Mouse (Mus musculus) testis, postnatal 10 days (tissue): ENCODE measurements around the gene Dpp10.

Experiments
- DNase-seq: peaks from one replicate; pipeline ENCODE4 v3.0.0; 2021; ENCODE audit warnings: low spot score

The Dpp10 gene

DNA sequence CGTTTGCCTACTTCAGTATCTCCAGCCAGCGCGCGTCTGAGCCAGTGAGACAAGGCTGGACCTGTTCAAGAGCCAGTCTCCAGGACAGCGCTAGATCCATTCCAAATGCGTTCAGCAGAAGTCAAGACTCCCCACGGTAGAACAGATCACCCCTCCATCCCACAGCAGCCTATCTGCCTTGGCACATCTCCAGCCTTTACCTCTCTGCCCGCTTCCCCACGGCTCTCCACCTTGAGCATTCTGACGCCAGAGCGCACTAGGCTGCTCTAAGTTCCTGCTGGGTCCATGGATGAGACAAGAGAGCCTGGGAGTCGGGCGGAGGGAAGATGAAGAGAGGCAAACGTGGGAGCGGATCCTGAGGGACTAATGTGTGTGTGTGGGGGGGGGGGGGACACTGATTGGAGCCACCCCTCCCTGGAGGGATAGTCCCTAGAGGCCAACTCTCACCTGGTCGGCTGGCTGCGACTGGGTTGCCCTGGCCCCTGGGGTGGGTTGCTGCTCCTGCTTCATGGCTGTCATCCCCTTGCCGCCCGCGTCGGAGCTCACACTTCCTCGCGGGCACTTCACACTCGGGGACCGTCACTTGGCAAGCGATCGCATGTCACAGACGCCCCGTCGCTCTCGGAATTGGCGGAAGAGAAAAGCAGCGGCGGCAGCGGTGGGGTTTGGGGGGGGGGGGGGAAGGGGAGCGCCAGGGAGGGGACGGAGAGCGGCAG, at the start of gene Dpp10:
TSS of gene Dpp10 (minus strand) at position 635 of the 716 bp plus-strand sequence.
- peak; percentile 39 for DNase-seq

DNA sequence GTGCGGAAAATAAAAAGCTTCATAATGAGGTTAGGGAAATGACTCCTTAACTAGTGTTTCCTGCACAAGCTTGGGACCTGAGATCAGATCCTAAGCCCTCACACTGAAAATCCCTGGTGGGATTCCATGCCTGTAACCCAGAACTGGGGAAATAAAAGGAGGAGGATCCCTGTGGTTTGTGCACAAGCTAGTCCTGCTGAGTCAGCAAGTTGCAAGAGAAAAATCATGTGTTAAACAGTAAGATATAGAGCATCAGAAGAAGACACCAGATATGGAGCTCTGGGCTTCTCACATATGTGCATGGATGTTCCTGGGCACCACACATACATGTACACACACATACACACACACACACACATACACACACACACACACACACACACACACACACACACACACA, 3.2 kb upstream of the Dpp10 start:
- DNase-seq, result no peak

DNA sequence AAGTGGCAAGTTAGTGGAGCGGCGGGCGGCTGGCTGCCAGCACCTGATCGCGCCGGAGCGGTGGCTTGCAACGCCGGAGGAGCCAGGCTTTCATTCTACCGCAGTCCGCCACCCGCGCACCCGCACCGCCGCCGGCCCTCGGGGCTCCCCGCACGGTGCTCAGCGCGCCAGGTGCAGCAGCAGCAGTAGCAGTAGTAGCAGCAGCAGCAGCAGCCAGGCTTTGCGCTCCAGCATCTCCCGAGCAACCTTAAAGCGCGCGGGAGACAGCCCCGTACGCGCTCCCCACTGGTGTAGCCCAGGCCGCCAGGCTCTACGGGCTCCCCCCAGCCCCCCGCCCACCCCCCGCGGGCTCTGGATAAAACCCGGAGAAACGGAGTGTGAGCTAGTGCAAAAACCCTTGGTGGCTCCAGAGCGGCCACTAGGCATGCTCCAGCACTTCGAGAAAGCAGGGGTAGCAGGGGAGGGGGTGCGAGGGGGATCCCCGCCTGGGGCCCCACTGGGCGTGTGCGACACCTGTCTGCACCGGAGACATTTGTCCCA, 472 bp upstream of the Dpp10 start:
- peak; percentile 41 for DNase-seq

DNA sequence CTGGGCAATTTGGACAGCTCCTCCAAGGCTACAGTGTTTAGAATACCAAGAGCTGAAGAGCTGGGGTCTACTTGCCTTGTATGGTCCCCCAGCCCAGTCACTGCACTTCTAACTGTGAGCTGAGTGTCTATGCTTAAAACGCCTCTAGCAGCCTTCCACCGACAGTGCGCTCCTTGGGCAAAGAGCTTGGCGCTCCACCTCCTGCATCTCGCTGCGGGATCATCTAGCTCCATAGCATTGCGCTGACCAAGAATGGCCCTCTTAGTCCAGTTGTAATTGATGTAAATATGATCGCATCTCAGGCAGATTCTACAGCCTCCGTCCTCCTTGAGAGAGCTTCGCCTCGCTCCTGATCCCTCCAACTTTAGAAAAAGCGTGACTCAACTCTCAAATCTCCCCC, 1.2 kb downstream of the Dpp10 start:
- no peak for DNase-seq

DNA sequence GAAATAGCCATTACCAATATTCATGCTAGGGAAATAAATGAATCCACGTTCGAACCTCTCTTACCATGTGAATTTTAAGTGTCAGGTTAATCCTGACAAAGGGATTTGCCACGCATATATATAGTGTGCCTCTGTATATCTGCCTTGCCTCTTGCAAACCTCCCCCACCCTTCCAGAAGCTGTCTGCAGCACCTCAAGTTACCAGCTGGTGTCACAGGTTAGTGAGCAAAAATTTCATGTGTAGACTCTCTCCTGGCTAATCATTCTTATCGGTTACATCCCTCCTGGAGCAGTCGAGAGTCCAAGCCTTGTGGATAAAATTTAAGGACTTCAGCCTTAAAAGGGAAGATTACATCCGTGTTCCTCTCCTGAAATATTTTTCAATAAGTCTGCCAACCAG, 1.9 kb downstream of the Dpp10 start:
- DNase-seq, result no peak

DNA sequence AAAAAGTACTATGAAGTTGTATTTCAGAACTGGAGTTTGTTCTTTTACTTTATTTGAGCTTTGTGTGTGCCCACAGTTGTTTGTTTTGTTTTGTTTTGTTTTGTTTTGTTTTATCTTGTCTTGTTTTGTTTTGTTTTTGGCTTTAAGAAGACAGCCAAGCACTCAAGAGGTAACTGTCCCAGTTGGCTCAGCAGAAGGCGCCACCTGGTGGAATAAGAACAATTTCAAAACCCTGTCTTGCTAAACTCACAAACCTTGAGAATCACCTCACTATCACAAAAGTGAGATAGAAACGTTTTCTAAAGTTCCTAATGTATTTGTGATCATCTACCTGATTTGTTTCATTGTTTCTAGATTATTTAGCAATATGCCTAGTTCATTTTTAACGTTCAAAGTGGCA, 3.8 kb downstream of the Dpp10 start:
- DNase-seq, result peak; percentile 42

DNA sequence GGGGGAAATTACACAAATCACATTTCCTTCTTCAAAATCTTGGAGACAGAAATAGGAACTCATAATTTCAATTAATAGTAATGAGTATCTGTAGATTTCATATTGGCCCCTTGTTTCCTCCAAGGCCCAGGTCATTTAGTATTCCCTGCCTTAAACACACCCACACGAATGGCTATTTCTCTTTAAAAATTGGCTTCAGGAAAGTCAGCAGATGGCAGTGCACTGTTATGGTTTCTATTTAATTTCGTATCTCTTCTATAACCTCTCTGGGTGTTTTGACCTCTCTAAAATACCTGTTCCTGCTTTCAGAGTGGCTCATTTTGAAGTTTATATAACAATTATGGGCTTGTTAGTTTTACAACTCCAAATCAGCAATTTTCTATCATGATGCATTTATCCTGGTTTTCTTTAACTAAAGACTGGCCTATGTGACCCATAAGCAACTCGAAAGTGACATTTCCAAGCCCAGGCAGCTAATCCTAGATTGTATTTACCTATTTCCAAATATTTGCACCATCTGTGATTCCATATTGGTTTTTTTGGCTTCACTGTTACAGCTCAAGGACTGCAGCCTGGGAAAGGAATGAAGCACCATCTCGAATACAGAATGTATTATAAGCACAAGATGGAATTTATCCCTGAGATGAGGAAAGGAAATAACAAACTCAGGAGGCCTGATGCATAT, 9.9 kb downstream of the Dpp10 start:
- DNase-seq, result no peak

DNA sequence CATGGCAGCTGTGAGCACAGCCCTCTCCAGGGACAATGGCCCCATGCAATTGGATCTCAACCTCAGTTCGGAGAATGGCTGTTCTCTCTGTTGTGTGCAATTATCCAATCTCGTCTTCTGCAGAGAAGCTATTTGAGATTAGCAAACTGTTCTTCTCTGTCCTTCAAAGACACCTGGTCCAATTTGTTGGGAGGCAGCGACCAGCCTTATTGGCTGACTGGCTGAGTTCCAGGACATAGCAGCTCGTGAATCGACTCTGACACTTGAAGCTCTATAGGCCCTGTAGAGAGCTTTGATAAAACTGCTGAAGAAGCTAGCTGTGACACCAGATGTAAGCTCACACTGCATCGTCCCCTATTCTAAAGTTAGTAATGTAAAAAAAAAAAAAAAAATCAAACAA, 12.7 kb downstream of the Dpp10 start:
- no peak for DNase-seq

DNA sequence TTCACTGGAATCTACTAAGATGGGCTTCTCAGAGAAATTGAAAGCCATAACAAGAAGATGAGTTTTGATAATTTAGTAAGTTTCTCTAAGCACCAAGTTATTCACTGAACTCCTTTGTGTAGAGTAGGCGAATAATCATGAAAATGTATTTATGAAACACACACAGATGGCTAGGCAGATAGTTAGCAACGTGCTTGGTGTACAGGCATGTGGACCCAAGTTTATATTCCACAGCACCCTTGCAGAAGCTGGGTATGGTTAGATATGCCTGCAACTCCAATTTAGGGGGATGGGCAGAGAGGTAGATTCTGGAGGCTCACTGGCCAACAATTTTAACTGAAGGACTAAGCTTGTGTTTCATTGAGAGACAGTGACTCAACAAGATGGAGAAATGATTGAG, 13.4 kb downstream of the Dpp10 start:
- no peak for DNase-seq

DNA sequence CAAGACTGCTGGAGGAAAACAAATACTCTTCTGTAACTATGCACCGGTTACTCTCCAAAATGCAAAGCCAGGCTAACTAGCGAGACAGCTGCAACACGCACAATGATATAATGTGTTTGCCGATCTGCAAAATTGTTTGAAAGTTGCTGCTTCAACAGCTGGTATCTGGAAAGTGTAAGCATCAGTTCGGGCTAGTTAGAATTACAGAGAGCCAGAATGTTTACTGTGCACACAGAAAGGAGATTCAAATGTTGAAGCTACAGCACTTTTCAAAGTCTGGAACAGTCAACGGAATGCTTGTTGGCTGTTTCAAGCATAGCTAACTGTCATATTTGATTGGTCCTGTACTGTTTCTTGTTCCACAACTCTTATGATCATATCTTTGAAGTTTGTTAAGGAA, 42.6 kb downstream of the Dpp10 start:
- DNase-seq, result no peak

DNA sequence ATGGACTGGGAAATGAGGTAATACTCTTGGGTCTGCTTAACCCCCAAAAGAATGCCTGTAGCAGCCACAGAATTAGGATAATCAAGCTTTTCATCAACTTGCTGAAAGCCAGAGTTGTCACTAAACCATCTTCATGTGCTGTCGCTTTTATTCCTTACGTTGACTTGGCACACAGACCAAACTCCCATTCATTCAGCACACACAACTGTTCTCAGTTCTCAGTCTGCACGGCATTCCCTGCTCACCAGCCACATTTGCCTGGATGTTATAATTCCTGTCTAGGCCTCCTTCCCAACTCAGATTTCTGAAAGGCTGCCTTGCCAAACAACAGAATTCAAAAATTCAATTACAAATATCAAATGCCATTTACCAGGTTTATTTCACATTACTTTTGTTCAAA, 49.6 kb downstream of the Dpp10 start:
- no peak for DNase-seq

DNA sequence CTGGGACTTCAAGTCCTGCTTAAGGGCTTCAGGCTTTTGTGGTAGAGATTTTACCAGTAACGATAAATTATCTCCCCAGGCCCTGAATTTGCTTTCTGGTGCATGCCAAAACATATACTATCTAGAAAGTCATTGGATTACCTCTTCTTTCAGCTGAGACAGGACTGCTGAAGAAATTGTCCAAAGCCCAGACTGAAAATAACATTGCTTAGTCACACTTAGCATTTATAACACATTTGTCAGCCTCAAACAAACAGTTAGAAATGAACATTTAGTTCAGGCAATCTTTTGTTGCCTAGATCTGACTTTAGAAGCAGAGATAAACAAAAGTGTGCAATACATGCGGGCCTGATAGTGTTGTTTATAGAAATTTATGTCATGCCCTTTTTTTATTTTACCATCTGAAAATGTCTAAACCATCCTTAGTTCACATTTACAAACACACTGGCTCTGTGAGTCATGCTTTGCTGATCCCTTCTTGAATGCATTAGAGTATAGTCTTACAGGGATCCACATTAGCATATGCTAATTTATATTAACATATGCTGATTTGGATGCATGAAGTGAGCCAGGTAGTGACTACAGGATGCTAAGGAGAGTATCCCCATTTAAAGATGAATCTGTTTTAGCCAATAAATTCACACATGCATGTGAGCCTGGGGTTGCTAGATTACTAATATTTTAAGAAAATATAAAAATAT, 59.9 kb downstream of the Dpp10 start:
- DNase-seq, result no peak

DNA sequence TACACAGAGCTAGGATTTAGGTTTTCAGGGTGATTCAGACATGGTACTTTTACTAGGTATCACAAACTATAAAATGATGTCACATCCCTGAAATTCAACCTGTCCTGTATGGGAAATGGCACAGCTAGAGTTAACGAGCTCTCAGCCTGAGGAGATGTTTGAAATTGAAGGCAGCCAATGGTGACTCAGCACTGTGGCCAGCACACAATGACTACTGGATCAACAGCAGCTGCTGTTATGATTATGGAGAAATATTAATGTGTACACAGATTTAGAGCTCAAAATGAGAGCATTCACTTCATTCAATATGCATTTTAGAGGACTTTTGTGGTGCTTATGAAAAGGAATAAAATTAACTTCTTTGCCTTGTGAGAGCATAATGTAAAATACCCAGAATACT, 66.8 kb downstream of the Dpp10 start:
- no peak for DNase-seq

DNA sequence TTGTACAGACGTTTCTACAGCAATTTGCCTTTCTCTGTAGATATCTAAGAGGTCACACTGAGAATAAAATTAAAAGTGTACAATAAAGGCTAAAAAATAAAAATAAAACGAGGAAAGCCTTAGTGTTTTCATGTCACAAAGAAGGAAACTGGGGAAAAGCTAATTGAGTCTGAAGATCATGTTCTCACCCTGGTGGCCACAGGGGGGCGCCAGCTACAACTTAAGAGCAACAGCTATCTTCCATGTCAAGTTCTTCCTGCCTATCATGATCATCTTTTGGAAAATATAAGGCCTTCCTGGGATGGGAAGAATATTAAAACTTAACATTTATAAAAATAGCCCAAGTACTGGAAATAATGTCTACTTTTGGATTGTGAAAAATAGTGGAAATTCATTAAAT, 70.7 kb downstream of the Dpp10 start:
- peak; percentile 45 for DNase-seq

DNA sequence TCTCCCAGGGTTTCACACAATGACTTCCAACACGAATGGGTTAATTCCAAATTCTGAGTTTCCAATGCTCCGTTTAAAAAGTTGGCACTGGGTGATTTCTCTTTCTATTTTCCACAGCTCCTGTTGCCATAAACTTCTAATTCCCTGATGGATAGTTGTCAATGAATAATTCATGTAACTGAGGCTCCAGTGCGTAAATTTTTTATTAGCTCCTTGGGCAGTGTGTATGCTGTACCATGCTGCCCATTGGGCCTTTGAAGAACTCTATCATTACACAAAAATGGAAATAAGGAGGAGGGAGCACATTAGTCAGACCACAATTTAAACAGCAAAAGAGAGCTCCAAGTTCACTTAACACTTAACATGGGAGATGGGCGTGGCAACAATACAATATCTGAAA, 99.2 kb downstream of the Dpp10 start:
- no peak for DNase-seq

DNA sequence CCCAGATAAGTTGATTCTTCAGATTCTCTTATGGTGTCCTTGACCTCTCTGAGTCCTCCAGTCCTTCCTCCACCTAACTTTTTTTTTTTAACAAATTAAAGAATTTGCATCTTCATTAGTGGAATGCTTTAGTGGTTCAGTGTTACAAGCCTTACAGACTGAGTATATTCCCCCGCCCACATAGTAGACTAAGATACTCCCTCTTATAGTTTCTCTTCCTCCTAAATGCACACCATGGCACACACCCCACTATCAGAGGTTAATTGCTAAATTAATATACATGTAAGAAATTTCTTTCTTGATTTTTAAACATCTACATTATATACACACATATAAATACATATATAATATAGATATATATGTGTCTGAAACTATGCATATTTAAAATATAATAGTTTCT, 104.5 kb downstream of the Dpp10 start:
- DNase-seq, result no peak

DNA sequence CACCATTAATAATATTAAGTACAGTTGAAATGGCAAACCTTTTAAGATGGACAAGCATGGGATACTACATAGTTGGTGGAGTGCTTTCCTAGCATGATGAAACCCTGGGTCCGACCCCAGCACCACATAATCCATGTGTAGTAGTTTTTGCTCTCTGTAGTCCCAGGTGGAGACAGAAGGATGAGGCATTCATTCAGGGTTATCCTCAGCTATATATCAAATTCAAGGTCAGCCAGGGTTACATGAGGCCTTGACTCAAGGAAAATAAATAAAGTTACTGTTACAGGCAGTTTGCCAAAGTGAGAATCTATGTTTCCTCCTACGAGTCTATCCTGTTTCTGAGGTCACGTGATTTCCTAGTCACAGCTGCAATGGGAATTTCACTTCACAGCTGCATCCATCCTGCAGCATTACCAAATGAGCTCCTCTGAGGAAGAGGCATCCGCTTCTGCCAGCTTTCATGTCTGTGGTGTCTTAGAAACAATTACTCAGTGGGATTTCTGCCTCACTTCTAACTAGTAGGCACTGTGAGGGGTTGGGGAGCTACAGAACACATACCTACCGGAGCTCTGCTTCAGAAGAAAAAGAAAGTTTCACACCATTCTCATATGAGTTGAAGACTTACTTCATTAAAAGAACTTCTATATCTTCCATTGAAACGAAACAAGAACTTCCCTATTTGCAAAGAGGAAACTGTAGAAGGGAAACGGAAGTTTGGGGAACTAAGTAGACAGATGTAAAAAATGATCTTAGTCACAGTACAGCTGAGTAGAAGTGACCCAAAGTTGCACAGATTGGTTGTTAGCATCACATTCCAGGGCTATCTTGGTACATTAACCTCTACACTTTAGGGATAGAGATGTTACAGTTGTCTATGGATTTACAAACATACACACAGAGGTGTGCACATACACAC, 111.3 kb downstream of the Dpp10 start:
- no peak for DNase-seq

DNA sequence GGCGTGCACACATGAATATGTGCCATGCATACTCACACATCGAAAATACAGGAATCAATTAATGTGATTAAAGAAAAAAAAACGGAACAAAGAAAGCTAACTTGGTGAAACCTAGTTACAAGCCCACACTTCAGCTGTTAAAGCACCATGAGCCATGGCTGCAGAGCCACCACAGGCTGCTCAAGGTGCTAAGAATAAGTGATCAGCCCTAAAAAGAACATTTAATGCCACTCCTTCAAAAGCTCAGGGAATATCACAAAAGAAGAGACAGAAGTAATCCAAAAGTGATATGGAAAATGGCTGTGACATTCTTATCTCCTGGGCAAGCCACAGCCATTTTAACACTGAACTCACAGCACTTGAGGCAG, 117.4 kb downstream of the Dpp10 start:
- no peak for DNase-seq

DNA sequence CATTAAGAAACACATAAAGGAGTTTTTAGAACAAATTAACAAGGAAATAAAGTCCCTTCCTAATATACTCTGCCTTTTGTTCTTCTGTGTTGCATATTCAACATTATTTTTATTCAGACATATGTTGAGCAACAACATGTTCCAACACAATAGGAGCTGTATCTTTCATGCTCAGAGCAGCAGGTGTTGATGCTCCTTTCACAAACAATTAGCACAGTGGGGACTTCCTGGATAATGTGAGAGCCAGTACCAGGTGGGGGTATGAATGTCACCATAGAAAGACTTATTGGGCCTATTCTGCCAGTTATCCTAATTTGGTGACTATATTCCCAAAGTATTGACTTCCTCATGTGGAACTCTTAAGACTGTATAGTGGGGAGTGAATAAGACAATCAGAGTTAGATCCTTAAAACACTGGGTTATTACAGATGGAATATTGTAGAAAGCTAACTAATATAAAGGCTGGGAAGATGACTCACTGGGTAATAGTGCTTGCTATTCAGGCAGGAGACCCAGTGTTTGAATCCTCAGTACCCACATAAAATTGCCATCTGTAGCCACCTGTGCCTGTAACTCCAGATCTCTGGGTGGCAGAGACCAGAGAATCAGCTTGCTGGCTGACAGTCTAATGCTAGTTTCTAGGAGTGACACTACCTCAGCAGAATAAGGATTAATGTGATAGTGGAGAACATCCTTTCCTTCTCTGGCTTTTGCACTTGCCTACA, 117.9 kb downstream of the Dpp10 start:
- no peak for DNase-seq

DNA sequence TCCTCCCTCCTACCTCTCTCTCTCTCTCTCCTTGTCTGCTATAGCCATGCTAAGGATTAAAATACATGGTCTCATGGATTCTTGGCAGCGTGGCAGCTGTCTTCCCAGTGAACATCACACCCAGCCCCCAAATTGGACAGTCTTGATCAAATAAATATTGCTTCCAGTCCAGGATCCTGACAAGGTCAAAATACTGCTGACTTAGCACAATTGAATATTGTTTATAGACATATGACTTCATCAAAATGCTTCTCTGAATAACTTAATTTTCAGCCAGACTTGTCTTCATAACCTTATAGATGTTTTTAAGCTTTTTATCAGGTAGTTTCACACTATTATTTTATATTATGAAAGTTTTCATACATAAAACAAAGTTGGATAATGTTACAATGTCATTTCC, 120.5 kb downstream of the Dpp10 start:
- no peak for DNase-seq

DNA sequence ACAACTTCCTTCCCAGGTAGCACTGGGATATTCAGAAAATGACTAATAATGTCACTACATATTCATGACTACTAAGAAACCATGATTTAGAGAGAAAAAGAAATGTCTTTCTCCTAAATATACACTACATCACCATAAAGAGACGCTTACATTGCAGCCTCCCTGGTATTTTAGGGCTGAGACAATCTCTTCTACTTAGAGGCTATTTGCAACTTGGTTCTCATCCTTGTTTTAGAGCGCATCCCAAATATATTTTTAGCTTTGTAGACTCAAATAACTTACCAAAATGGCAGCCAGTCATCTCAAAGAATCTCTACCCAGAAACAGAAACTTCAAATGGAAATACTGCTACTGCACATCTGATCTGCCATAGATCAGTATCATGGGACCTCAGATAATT, 121.5 kb downstream of the Dpp10 start:
- no peak for DNase-seq
